Mouse (Mus musculus): ENCODE results near the gene Olfr1086. TPM values are rescaled to one million over a fixed set of nuclear protein-coding genes. Genes with fewer than 3 reads are reported as not detected.
"Not testable (repeated sequence)": the region's sequence is repeated elsewhere in the genome, so short reads cannot be mapped to it uniquely, and the experiment has no call there.

Gene Olfr1086
- polyA plus RNA-seq (2012; ENCODE audit: insufficient read depth, low replicate concordance) = not detected in 2 replicates

DNA sequence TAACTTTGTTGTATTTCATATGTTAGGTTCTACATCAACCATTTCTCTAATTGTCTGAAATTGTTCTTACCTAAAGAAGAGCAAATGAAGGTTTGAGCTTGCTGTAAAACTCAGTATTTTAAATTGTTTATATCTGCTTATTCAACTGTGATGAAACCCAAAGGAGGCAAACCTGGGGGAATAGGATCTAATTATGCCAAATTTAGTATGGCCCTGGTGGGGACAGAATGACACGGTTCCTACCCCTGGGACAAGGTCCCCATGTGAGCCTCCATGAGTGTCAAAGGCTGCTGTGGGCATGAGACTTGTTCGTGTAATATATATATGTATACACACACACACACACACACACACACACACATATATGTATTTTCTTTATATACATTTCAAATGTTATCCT is at the start of gene Olfr1086:
Gene Olfr1086 (minus strand): TSS at position 101 of the 400 bp plus-strand sequence.
- H3K4me1 ChIP-seq = no peaks in the 10 kb centered on the region
- no peaks in the 10 kb centered on the region for H3K27me3 ChIP-seq (replicated peaks)
- no peaks in the 10 kb centered on the region for H3K9me3 ChIP-seq
- H3K4me3 ChIP-seq (replicated peaks) = no peak within 1 kb of the TSS
- no peak for TF ChIP-seq GATA1 (IDR thresholded peaks at IDR 0.05; ENCODE audit: borderline replicate concordance, low read length)
- TF ChIP-seq FLI1 (IDR thresholded peaks at IDR 0.05; ENCODE audit: low read length) = no peak
- H3K36me3 ChIP-seq (replicated peaks; ENCODE audit: low read length) = no peaks in the 10 kb centered on the region

DNA sequence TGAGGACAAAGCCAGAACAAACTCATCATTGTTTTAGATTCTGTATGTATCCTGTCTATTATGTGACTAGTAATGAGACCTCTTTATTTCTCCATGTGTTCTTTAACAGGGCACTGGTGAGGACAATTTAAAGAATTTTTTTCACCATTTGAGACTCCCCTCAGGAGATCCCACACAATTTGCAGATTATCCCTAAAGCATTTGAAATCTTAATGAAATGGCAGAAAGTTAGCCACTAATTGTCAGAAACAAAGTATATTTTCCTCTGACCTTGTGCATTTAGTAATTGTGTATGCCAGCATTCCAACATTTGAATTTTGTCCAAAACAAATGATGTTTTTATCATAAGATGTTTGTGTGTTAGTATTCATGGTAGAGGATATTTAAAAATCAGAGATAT is 18.4 kb upstream of the Olfr1086 start, which contains the start of gene Olfr1087:
Gene Olfr1087 (minus strand): TSS at position 101 of the 400 bp plus-strand sequence.
- Histone ChIP-seq H3K4me1 (no peaks in the 10 kb centered on the region), H3K36me3 (replicated peaks; ENCODE audit: low read length) (no peaks in the 10 kb centered on the region), H3K27me3 (replicated peaks) (no peaks in the 10 kb centered on the region), H3K4me3 (replicated peaks) (no peak within 1 kb of the TSS), H3K9me3 (no peaks in the 10 kb centered on the region)
- TF ChIP-seq FLI1 (IDR thresholded peaks at IDR 0.05; ENCODE audit: low read length) = no peak
- no peak for TF ChIP-seq GATA1 (IDR thresholded peaks at IDR 0.05; ENCODE audit: borderline replicate concordance, low read length)

DNA sequence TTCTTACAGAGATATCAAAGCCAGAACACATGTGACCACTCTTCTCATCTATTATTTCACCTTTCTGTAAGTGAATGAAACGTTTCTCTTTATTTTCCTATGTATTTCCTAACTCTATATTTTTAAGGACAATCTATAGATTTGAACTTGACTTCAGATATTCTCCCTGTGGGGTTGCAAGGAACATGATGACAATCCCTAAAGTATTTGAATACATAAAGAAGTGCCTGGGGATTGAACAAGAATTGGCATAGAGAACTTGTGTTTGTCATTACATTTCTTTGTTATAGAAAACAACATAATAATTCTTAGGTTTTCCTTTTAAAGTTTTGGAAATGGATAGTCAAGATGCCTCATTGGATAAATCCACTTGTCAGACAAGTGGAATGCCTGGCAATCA is 18.0 kb downstream of the Olfr1086 start, which contains the start of gene Olfr1085:
Gene Olfr1085 (minus strand): TSS at position 101 of the 400 bp plus-strand sequence.
- H3K4me3 ChIP-seq (replicated peaks) = no peak within 1 kb of the TSS
- H3K9me3 ChIP-seq = no peaks in the 10 kb centered on the region
- H3K4me1 ChIP-seq = no peaks in the 10 kb centered on the region
- no peaks in the 10 kb centered on the region for H3K27me3 ChIP-seq (replicated peaks)
- H3K36me3 ChIP-seq (replicated peaks; ENCODE audit: low read length) = no peaks in the 10 kb centered on the region
- TF ChIP-seq GATA1 (IDR thresholded peaks at IDR 0.05; ENCODE audit: borderline replicate concordance, low read length) (no peak), FLI1 (IDR thresholded peaks at IDR 0.05; ENCODE audit: low read length) (no peak)

DNA sequence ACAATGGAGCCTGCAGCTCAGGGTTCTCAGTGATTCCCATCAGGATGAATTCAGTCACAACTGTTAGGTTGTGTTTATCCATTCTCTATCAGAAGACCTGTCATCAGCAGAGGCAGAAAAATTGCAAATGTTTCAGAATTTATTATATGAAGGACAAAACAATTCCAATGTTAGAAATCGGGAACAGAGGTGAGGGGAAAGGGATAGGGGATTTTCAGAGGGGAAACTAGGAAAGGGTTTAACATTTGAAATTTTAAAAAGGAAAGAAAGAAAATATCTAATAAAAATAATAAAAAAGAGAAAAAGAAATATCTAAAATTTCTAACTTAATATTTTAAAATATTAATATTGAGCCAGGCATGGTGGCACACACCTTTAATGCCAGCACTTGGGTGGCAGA is 40.3 kb downstream of the Olfr1086 start, which contains the start of gene Olfr1084:
Gene Olfr1084 (minus strand): TSS at position 101 of the 400 bp plus-strand sequence.
- not testable (repeated sequence) for H3K27me3 ChIP-seq (replicated peaks); H3K4me3 ChIP-seq (replicated peaks); H3K36me3 ChIP-seq (replicated peaks; ENCODE audit: low read length); H3K9me3 ChIP-seq; H3K4me1 ChIP-seq

Other genes with a start within 250 kb of the Olfr1086 start
- not detected in 2 replicates for gene Olfr1065, start 229.5 kb downstream of the Olfr1086 start, polyA plus RNA-seq (2012; ENCODE audit: insufficient read depth, low replicate concordance)
- gene Olfr1066, start 223.8 kb downstream of the Olfr1086 start, polyA plus RNA-seq (2012; ENCODE audit: insufficient read depth, low replicate concordance) = not detected in 2 replicates
- not detected in 2 replicates for gene Olfr228, start 192.7 kb downstream of the Olfr1086 start, polyA plus RNA-seq (2012; ENCODE audit: insufficient read depth, low replicate concordance)
- not detected in 2 replicates for gene Olfr1076, start 171.6 kb downstream of the Olfr1086 start, polyA plus RNA-seq (2012; ENCODE audit: insufficient read depth, low replicate concordance)
- not detected in 2 replicates for gene Olfr1079, start 137.6 kb downstream of the Olfr1086 start, polyA plus RNA-seq (2012; ENCODE audit: insufficient read depth, low replicate concordance)
- gene Olfr1080, start 121.9 kb downstream of the Olfr1086 start, polyA plus RNA-seq (2012; ENCODE audit: insufficient read depth, low replicate concordance) = not detected in 2 replicates
- gene Olfr1082, start 81.1 kb downstream of the Olfr1086 start, polyA plus RNA-seq (2012; ENCODE audit: insufficient read depth, low replicate concordance) = not detected in 2 replicates
- not detected in 2 replicates for gene Olfr1084, start 40.4 kb downstream of the Olfr1086 start, polyA plus RNA-seq (2012; ENCODE audit: insufficient read depth, low replicate concordance)
- not detected in 2 replicates for gene Olfr1085, start 18.1 kb downstream of the Olfr1086 start, polyA plus RNA-seq (2012; ENCODE audit: insufficient read depth, low replicate concordance)
- gene Olfr1087, start 18.3 kb upstream of the Olfr1086 start, polyA plus RNA-seq (2012; ENCODE audit: insufficient read depth, low replicate concordance) = not detected in 2 replicates
- not detected in 2 replicates for gene Olfr1089, start 53.6 kb upstream of the Olfr1086 start, polyA plus RNA-seq (2012; ENCODE audit: insufficient read depth, low replicate concordance)
- not detected in 2 replicates for gene Olfr1090, start 78.9 kb upstream of the Olfr1086 start, polyA plus RNA-seq (2012; ENCODE audit: insufficient read depth, low replicate concordance)
- 0.12 TPM in 1 of 2 replicates, not detected in the other for gene Olfr1093, start 102.4 kb upstream of the Olfr1086 start, polyA plus RNA-seq (2012; ENCODE audit: insufficient read depth, low replicate concordance)
- not detected in 2 replicates for gene Olfr141, start 129.9 kb upstream of the Olfr1086 start, polyA plus RNA-seq (2012; ENCODE audit: insufficient read depth, low replicate concordance)
- not detected in 2 replicates for gene Olfr1094, start 144.6 kb upstream of the Olfr1086 start, polyA plus RNA-seq (2012; ENCODE audit: insufficient read depth, low replicate concordance)
- 4.0 TPM in 1 of 2 replicates, not detected in the other for gene Olfr1095, start 171.6 kb upstream of the Olfr1086 start, polyA plus RNA-seq (2012; ENCODE audit: insufficient read depth, low replicate concordance)
- gene Gm13723, start 194.7 kb upstream of the Olfr1086 start, polyA plus RNA-seq (2012; ENCODE audit: insufficient read depth, low replicate concordance) = not detected in 2 replicates
- gene Olfr1097, start 212.1 kb upstream of the Olfr1086 start, polyA plus RNA-seq (2012; ENCODE audit: insufficient read depth, low replicate concordance) = not detected in 2 replicates
- gene Olfr1098, start 244.5 kb upstream of the Olfr1086 start, polyA plus RNA-seq (2012; ENCODE audit: insufficient read depth, low replicate concordance) = not detected in 2 replicates

Data from megakaryocyte, embryonic 14.5 days (primary cell).